Mouse (Mus musculus): Measurements from ENCODE around the gene Inha. TPM values are rescaled to one million over a fixed set of nuclear protein-coding genes. Genes with fewer than 3 reads are reported as not detected.

The Inha gene
- polyA plus RNA-seq, 1 experiment: 0.64 TPM

- Histone ChIP-seq H3K27me3 (ENCODE audit: control insufficient read depth, insufficient read depth, insufficient read length) (peaks cover 3% of the 10 kb centered on the region), H3K36me3 (ENCODE audit: control insufficient read depth, insufficient read depth) (no peaks in the 10 kb centered on the region), H3ac (ENCODE audit: control insufficient read depth, insufficient read length, low read depth) (no peak overlapping the region), H3K79me2 (ENCODE audit: control insufficient read depth, insufficient read depth) (peaks cover 12% of the 10 kb centered on the region), H3K4me3 (ENCODE audit: insufficient read depth, poor library complexity, severe bottlenecking) (no peak overlapping the region), H3K79me3 (ENCODE audit: low read depth) (peaks cover 4% of the 10 kb centered on the region)
- no peak for TF ChIP-seq CEBPB (IDR thresholded peaks at IDR 0.05; ENCODE audit: low read depth)
- TF ChIP-seq USF1 (IDR thresholded peaks at IDR 0.05; ENCODE audit: low read depth): no peak
- no peak for TF ChIP-seq MYOD1 (IDR thresholded peaks at IDR 0.05; ENCODE audit: control insufficient read depth, insufficient read length, low read depth)
- no peak for TF ChIP-seq FOSL1 (IDR thresholded peaks at IDR 0.05; ENCODE audit: insufficient read depth, low read length, poor library complexity, severe bottlenecking)
- TF ChIP-seq MAX (IDR thresholded peaks at IDR 0.05): no peak
- TF ChIP-seq MYOG (IDR thresholded peaks at IDR 0.05; ENCODE audit: control insufficient read depth, extremely low read depth, insufficient read length): no peak
- TF ChIP-seq CTCF (IDR thresholded peaks at IDR 0.05; ENCODE audit: control insufficient read depth, insufficient read depth, insufficient read length): no peak
Observed at GRCm38 (mm10) chr1:75519576-75519975, 12.7 kb downstream of the Inha start.

- no peak for TF ChIP-seq FOSL1 (IDR thresholded peaks at IDR 0.05; ENCODE audit: insufficient read depth, low read length, poor library complexity, severe bottlenecking)
- no peak for TF ChIP-seq MYOD1 (IDR thresholded peaks at IDR 0.05; ENCODE audit: control insufficient read depth, insufficient read length, low read depth)
- TF ChIP-seq CEBPB (IDR thresholded peaks at IDR 0.05; ENCODE audit: low read depth): no peak
- TF ChIP-seq MYOG (IDR thresholded peaks at IDR 0.05; ENCODE audit: control insufficient read depth, extremely low read depth, insufficient read length): no peak
- peak; percentile 49 for TF ChIP-seq MAX (IDR thresholded peaks at IDR 0.05)
- TF ChIP-seq CTCF (IDR thresholded peaks at IDR 0.05; ENCODE audit: control insufficient read depth, insufficient read depth, insufficient read length): no peak
- TF ChIP-seq USF1 (IDR thresholded peaks at IDR 0.05; ENCODE audit: low read depth): peak; percentile 60
- H3K36me3 ChIP-seq (ENCODE audit: control insufficient read depth, insufficient read depth): peaks cover 6% of the 10 kb centered on the region
- H3K79me2 ChIP-seq (ENCODE audit: control insufficient read depth, insufficient read depth): peaks cover 12% of the 10 kb centered on the region
- peak within 1 kb of the TSS; percentile 85 for H3ac ChIP-seq (ENCODE audit: control insufficient read depth, insufficient read length, low read depth)
- H3K4me3 ChIP-seq (ENCODE audit: insufficient read depth, poor library complexity, severe bottlenecking): peak within 1 kb of the TSS; percentile 55
- H3K27me3 ChIP-seq (ENCODE audit: control insufficient read depth, insufficient read depth, insufficient read length): peaks cover 3% of the 10 kb centered on the region
- peaks cover 4% of the 10 kb centered on the region for H3K79me3 ChIP-seq (ENCODE audit: low read depth)
Observed at GRCm38 (mm10) chr1:75521321-75522031, 14.6 kb downstream of the Inha start, which contains the start of gene Stk11ip. Gene Stk11ip, plus strand, starts transcription at chr1:75521529.

- Histone ChIP-seq H3K79me2 (ENCODE audit: control insufficient read depth, insufficient read depth) (peaks cover 12% of the 10 kb centered on the region), H3ac (ENCODE audit: control insufficient read depth, insufficient read length, low read depth) (no peak overlapping the region), H3K36me3 (ENCODE audit: control insufficient read depth, insufficient read depth) (peaks cover 6% of the 10 kb centered on the region), H3K27me3 (ENCODE audit: control insufficient read depth, insufficient read depth, insufficient read length) (no peaks in the 10 kb centered on the region), H3K4me3 (ENCODE audit: insufficient read depth, poor library complexity, severe bottlenecking) (no peak overlapping the region), H3K79me3 (ENCODE audit: low read depth) (peaks cover 4% of the 10 kb centered on the region)
- TF ChIP-seq USF1 (IDR thresholded peaks at IDR 0.05; ENCODE audit: low read depth) (no peak), MAX (IDR thresholded peaks at IDR 0.05) (no peak), FOSL1 (IDR thresholded peaks at IDR 0.05; ENCODE audit: insufficient read depth, low read length, poor library complexity, severe bottlenecking) (no peak), CTCF (IDR thresholded peaks at IDR 0.05; ENCODE audit: control insufficient read depth, insufficient read depth, insufficient read length) (no peak), CEBPB (IDR thresholded peaks at IDR 0.05; ENCODE audit: low read depth) (no peak), MYOG (IDR thresholded peaks at IDR 0.05; ENCODE audit: control insufficient read depth, extremely low read depth, insufficient read length) (no peak), MYOD1 (IDR thresholded peaks at IDR 0.05; ENCODE audit: control insufficient read depth, insufficient read length, low read depth) (no peak)
Observed at GRCm38 (mm10) chr1:75524679-75525078, 17.8 kb downstream of the Inha start.

- no peaks in the 10 kb centered on the region for H3K27me3 ChIP-seq (ENCODE audit: control insufficient read depth, insufficient read depth, insufficient read length)
- H3ac ChIP-seq (ENCODE audit: control insufficient read depth, insufficient read length, low read depth): no peak overlapping the region
- no peaks in the 10 kb centered on the region for H3K79me3 ChIP-seq (ENCODE audit: low read depth)
- peaks cover 6% of the 10 kb centered on the region for H3K36me3 ChIP-seq (ENCODE audit: control insufficient read depth, insufficient read depth)
- no peak overlapping the region for H3K4me3 ChIP-seq (ENCODE audit: insufficient read depth, poor library complexity, severe bottlenecking)
- no peak for TF ChIP-seq MAX (IDR thresholded peaks at IDR 0.05)
- peak; percentile 1 for TF ChIP-seq CTCF (IDR thresholded peaks at IDR 0.05; ENCODE audit: control insufficient read depth, insufficient read depth, insufficient read length)
- H3K79me2 ChIP-seq (ENCODE audit: control insufficient read depth, insufficient read depth): no peaks in the 10 kb centered on the region
Observed at GRCm38 (mm10) chr1:75530546-75530945, 23.7 kb downstream of the Inha start.

GRCm38 (mm10) chr1:75532280-75533172 lies 25.6 kb downstream of the Inha start:
- no peaks in the 10 kb centered on the region for H3K27me3 ChIP-seq (ENCODE audit: control insufficient read depth, insufficient read depth, insufficient read length)
- H3K79me3 ChIP-seq (ENCODE audit: low read depth): no peaks in the 10 kb centered on the region
- H3K36me3 ChIP-seq (ENCODE audit: control insufficient read depth, insufficient read depth): peaks cover 4% of the 10 kb centered on the region
- no peak overlapping the region for H3K4me3 ChIP-seq (ENCODE audit: insufficient read depth, poor library complexity, severe bottlenecking)
- no peak overlapping the region for H3ac ChIP-seq (ENCODE audit: control insufficient read depth, insufficient read length, low read depth)
- no peaks in the 10 kb centered on the region for H3K79me2 ChIP-seq (ENCODE audit: control insufficient read depth, insufficient read depth)
- TF ChIP-seq FOSL1 (IDR thresholded peaks at IDR 0.05; ENCODE audit: insufficient read depth, low read length, poor library complexity, severe bottlenecking) (no peak), CEBPB (IDR thresholded peaks at IDR 0.05; ENCODE audit: low read depth) (no peak), USF1 (IDR thresholded peaks at IDR 0.05; ENCODE audit: low read depth) (no peak), MYOD1 (IDR thresholded peaks at IDR 0.05; ENCODE audit: control insufficient read depth, insufficient read length, low read depth) (no peak), MAX (IDR thresholded peaks at IDR 0.05) (no peak), CTCF (IDR thresholded peaks at IDR 0.05; ENCODE audit: control insufficient read depth, insufficient read depth, insufficient read length) (no peak)

Measured in C2C12 (cell line).